Mouse (Mus musculus) forebrain, embryonic 14.5 days (tissue): ENCODE results near the gene Kcnk1. TPM values are rescaled to one million over a fixed set of nuclear protein-coding genes. Genes with fewer than 3 reads are reported as not detected.

Experiments
- ATAC-seq: fragments of 200-750 bp; cut with Nextera tagmentation; 2 replicates; pipeline ENCODE4 v1.8.0; 2017; ENCODE audit warnings: mild to moderate bottlenecking, moderate library complexity
- DNase-seq: peaks from one replicate; pipeline ENCODE4 v3.0.0-alpha.2; 2015; ENCODE audit warnings: low spot score
- H3K27ac ChIP-seq: fragments of 300-500 bp; sonication (generic); 2 replicates; pipeline ENCODE4 v1.5.1; 2014; ENCODE audit warnings: low read depth, mild to moderate bottlenecking, control low read depth, low read length, moderate library complexity
- H3K27me3 ChIP-seq: fragments of 300-500 bp; sonication (generic); replicated peaks from 2 replicates; pipeline ENCODE4 v1.6.1; 2014; ENCODE audit warnings: low read length, control low read depth, mixed read lengths; ENCODE audit not compliant: control insufficient read depth, insufficient read depth
- H3K36me3 ChIP-seq: fragments of 300-500 bp; sonication (generic); 2 replicates; pipeline ENCODE4 v1.6.1; 2014; ENCODE audit warnings: low read length, control low read depth; ENCODE audit not compliant: control insufficient read depth, insufficient read depth
- H3K4me1 ChIP-seq: fragments of 300-500 bp; sonication (generic); 2 replicates; pipeline ENCODE4 v1.6.1; 2014; ENCODE audit warnings: antibody characterized with exemption, low read length, control low read depth; ENCODE audit not compliant: control insufficient read depth, insufficient read depth
- H3K4me2 ChIP-seq: fragments of 300-500 bp; sonication (generic); 2 replicates; pipeline ENCODE4 v1.6.1; 2014; ENCODE audit warnings: mild to moderate bottlenecking, control low read depth, low read length
- H3K4me3 ChIP-seq: fragments of 300-500 bp; sonication (generic); 2 replicates; pipeline ENCODE4 v1.5.1; 2014; ENCODE audit warnings: low read depth, low read length, control low read depth
- H3K9ac ChIP-seq: fragments of 300-500 bp; sonication (generic); 2 replicates; pipeline ENCODE4 v1.6.1; 2014; ENCODE audit warnings: mild to moderate bottlenecking, low read length, control low read depth, moderate library complexity
- H3K9me3 ChIP-seq: fragments of 300-500 bp; sonication (generic); replicated peaks from 2 replicates; pipeline ENCODE4 v1.6.1; 2016; ENCODE audit warnings: low read length, control low read depth, mixed read lengths; ENCODE audit not compliant: control insufficient read depth
- WGBS: fragments of 180-500 bp; shearing (Covaris S2); extraction: QIAGEN DNeasy Blood & Tissue Kit; methylation state at CpG from one replicate; pipeline ENCODE4 v1.1.7; 2014; 5-methylcytosine and 5-hydroxymethylcytosine counted together
- polyA plus RNA-seq: library from polyadenylated mRNA; unstranded; fragments of >200 nt; fragmentation: Nextera tagmentation; extraction: Ambion mirVana; gene quantifications from 2 replicates; pipeline ENCODE4 v1.2.1, GENCODE M21; 2014

Gene Kcnk1
- polyA plus RNA-seq, 1 experiment from 2014 or later, result 11.9 TPM

GRCm38 (mm10) chr8:126026121-126026520, 31.2 kb downstream of the Kcnk1 start:
- Histone ChIP-seq H3K9me3 (no peaks in the 10 kb centered on the region), H3K36me3 (no peaks in the 10 kb centered on the region), H3K4me3 (no peak overlapping the region), H3K27ac (no peak overlapping the region), H3K27me3 (no peaks in the 10 kb centered on the region), H3K9ac (no peak overlapping the region), H3K4me2 (no peak overlapping the region), H3K4me1 (no peaks in the 10 kb centered on the region)
- 93% methylated on average over 9 of the region's 9 CpGs for WGBS
- ATAC-seq (no peak), DNase-seq (no peak)

- no peak for ATAC-seq
- no peaks in the 10 kb centered on the region for H3K9me3 ChIP-seq
- H3K4me3 ChIP-seq, result no peak overlapping the region
- WGBS, result 65% methylated on average over 9 of the region's 9 CpGs
- no peaks in the 10 kb centered on the region for H3K4me1 ChIP-seq
- no peak overlapping the region for H3K4me2 ChIP-seq
- H3K27ac ChIP-seq, result no peak overlapping the region
- H3K36me3 ChIP-seq, result no peaks in the 10 kb centered on the region
- no peak overlapping the region for H3K9ac ChIP-seq
- no peaks in the 10 kb centered on the region for H3K27me3 ChIP-seq
- DNase-seq, result no peak
These were observed 31.6 kb downstream of the Kcnk1 start for GRCm38 (mm10) chr8:126026584-126026983.

- Histone ChIP-seq H3K9ac (no peak overlapping the region), H3K4me1 (no peaks in the 10 kb centered on the region), H3K27me3 (no peaks in the 10 kb centered on the region), H3K4me2 (no peak overlapping the region), H3K4me3 (no peak overlapping the region), H3K9me3 (no peaks in the 10 kb centered on the region), H3K36me3 (no peaks in the 10 kb centered on the region), H3K27ac (no peak overlapping the region)
- DNase-seq, result no peak
- no peak for ATAC-seq
- 88% methylated on average over 6 of the region's 6 CpGs for WGBS
These were observed 32.5 kb downstream of the Kcnk1 start for GRCm38 (mm10) chr8:126027486-126027885.

- no peaks in the 10 kb centered on the region for H3K36me3 ChIP-seq
- 79% methylated on average over 6 of the region's 6 CpGs for WGBS
- H3K9ac ChIP-seq, result no peak overlapping the region
- H3K27me3 ChIP-seq, result no peaks in the 10 kb centered on the region
- H3K4me1 ChIP-seq, result no peaks in the 10 kb centered on the region
- no peak for DNase-seq
- H3K4me2 ChIP-seq, result no peak overlapping the region
- no peak overlapping the region for H3K4me3 ChIP-seq
- no peaks in the 10 kb centered on the region for H3K9me3 ChIP-seq
- no peak overlapping the region for H3K27ac ChIP-seq
- no peak for ATAC-seq
These were observed 34.0 kb downstream of the Kcnk1 start for GRCm38 (mm10) chr8:126028941-126029340.

- 81% methylated on average over 6 of the region's 6 CpGs for WGBS
These were observed 37.8 kb downstream of the Kcnk1 start for GRCm38 (mm10) chr8:126032776-126033175.

GRCm38 (mm10) chr8:126035046-126035445, 40.1 kb downstream of the Kcnk1 start:
- Histone ChIP-seq H3K4me1 (no peaks in the 10 kb centered on the region), H3K4me3 (no peak overlapping the region), H3K9ac (no peak overlapping the region), H3K36me3 (no peaks in the 10 kb centered on the region), H3K27ac (no peak overlapping the region), H3K27me3 (no peaks in the 10 kb centered on the region), H3K4me2 (no peak overlapping the region), H3K9me3 (no peaks in the 10 kb centered on the region)
- WGBS, result 71% methylated on average over 4 of the region's 4 CpGs
- peak; percentile 51 for DNase-seq
- ATAC-seq, result peak; percentile 26; the same call in 1 of the 2 replicates

More at GRCm38 (mm10) chr8:126032776-126033175, 37.8 kb downstream of the Kcnk1 start:
- Histone ChIP-seq H3K9ac (no peak overlapping the region), H3K4me1 (no peaks in the 10 kb centered on the region), H3K27me3 (no peaks in the 10 kb centered on the region), H3K36me3 (no peaks in the 10 kb centered on the region), H3K27ac (no peak overlapping the region), H3K9me3 (no peaks in the 10 kb centered on the region), H3K4me2 (no peak overlapping the region), H3K4me3 (no peak overlapping the region)
- DNase-seq (no peak), ATAC-seq (no peak)

- no peak overlapping the region for H3K27ac ChIP-seq
- ATAC-seq (no peak), DNase-seq (no peak)
- no peaks in the 10 kb centered on the region for H3K4me1 ChIP-seq
- no peak overlapping the region for H3K4me2 ChIP-seq
- no peaks in the 10 kb centered on the region for H3K27me3 ChIP-seq
- no peak overlapping the region for H3K9ac ChIP-seq
- no peaks in the 10 kb centered on the region for H3K36me3 ChIP-seq
- WGBS, result 78% methylated on average over 5 of the region's 5 CpGs
- no peaks in the 10 kb centered on the region for H3K9me3 ChIP-seq
- no peak overlapping the region for H3K4me3 ChIP-seq
These were observed 41.4 kb downstream of the Kcnk1 start for GRCm38 (mm10) chr8:126036340-126036739.

GRCm38 (mm10) chr8:126045751-126046150, 50.8 kb downstream of the Kcnk1 start:
- Histone ChIP-seq H3K4me1 (no peaks in the 10 kb centered on the region), H3K36me3 (no peaks in the 10 kb centered on the region), H3K27ac (no peak overlapping the region), H3K4me3 (no peak overlapping the region), H3K9me3 (no peaks in the 10 kb centered on the region), H3K27me3 (no peaks in the 10 kb centered on the region), H3K4me2 (no peak overlapping the region), H3K9ac (no peak overlapping the region)
- ATAC-seq (no peak), DNase-seq (no peak)
- WGBS, result 83% methylated on average over 4 of the region's 4 CpGs

- Histone ChIP-seq H3K9ac (no peak overlapping the region), H3K9me3 (no peaks in the 10 kb centered on the region), H3K4me2 (no peak overlapping the region), H3K4me3 (no peak overlapping the region), H3K36me3 (no peaks in the 10 kb centered on the region), H3K27me3 (no peaks in the 10 kb centered on the region), H3K27ac (no peak overlapping the region), H3K4me1 (no peaks in the 10 kb centered on the region)
- peak; percentile 37 for DNase-seq
- no peak for ATAC-seq
- WGBS, result 39% methylated on average over 4 of the region's 4 CpGs
These were observed 58.9 kb downstream of the Kcnk1 start for GRCm38 (mm10) chr8:126053911-126054310.
